Comparison of ENCODE assay signal across 8 mouse cellular contexts in the genomic region with DNA sequence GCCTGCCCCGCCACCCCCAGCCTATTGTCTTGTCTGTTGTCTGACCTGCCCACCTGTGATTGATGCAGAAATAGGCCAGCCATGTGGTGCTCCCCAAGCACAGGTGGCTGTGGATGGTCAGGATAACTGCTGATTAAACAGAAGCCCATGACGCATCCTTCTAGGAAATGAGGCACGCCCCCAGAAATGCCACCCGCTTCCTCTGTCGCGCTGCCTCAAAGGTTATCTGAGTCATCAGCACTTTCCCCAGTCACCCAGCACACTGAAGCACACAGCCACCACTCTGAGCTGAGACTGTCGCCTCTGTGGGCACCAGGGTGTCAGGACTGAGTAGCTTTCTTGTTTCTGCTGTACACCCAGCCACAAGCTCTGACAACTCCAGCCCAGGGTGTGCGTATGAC. TPM values are rescaled to one million over a fixed set of nuclear protein-coding genes. Genes with fewer than 3 reads are reported as not detected.
DNase-seq lines count a peak whose midpoint lies in the region; ATAC-seq and TF ChIP-seq lines count a peak whose summit lies in the region.

No protein-coding gene starts in this region.

- ATAC-seq in hindbrain, postnatal 0 days, result no peak
- no peak for ATAC-seq in hindbrain, embryonic 12.5 days (ENCODE audit: low FRiP score)
- peak; percentile 79 for ATAC-seq in common myeloid progenitor, adult 5-6 weeks (replicated peaks; ENCODE audit: low read depth, poor library complexity, severe bottlenecking)
- no peak for ATAC-seq in forebrain, embryonic 13.5 days

- no peaks in the 10 kb centered on the region for H3K27me3 ChIP-seq in hindbrain, postnatal 0 days (ENCODE audit: insufficient read depth, low read length)
- no peaks in the 10 kb centered on the region for H3K27me3 ChIP-seq in hindbrain, embryonic 12.5 days
- no peaks in the 10 kb centered on the region for H3K27me3 ChIP-seq in thymus, adult 2 months (ENCODE audit: control insufficient read depth, insufficient read depth, low read length)
- H3K27me3 ChIP-seq in forebrain, embryonic 13.5 days, result no peaks in the 10 kb centered on the region

- no peak overlapping the region for H3K4me3 ChIP-seq in hindbrain, postnatal 0 days (ENCODE audit: low read length)
- no peak overlapping the region for H3K4me3 ChIP-seq in hindbrain, embryonic 12.5 days
- H3K4me3 ChIP-seq in thymus, adult 2 months (ENCODE audit: control insufficient read depth, insufficient read depth, low read length), result no peak overlapping the region
- no peak overlapping the region for H3K4me3 ChIP-seq in forebrain, embryonic 13.5 days

- peak; percentile 30 for DNase-seq in hindbrain, postnatal 0 days (ENCODE audit: low spot score)
- DNase-seq in R1 (ENCODE audit: low read depth, low spot score), result peak; percentile 42
- peak; percentile 36 to 49 for DNase-seq in kidney, postnatal 25 days
- DNase-seq in lung, postnatal 25 days (ENCODE audit: low spot score), result peak; percentile 79
- DNase-seq in thymus, adult 2 months, result peak; percentile 29

- no peak for TF ChIP-seq CTCF in hindbrain, postnatal 0 days (IDR thresholded peaks at IDR 0.05; ENCODE audit: low read depth)
- no peak for TF ChIP-seq CTCF in thymus, adult 2 months (IDR thresholded peaks at IDR 0.05; ENCODE audit: borderline replicate concordance, control insufficient read depth, extremely low read depth, insufficient read depth, low read length, poor library complexity)

- no peak for TF ChIP-seq POLR2A in thymus, adult 2 months (IDR thresholded peaks at IDR 0.05; ENCODE audit: control insufficient read depth, extremely low read depth, insufficient read depth, low read length, poor library complexity)

- H3K36me3 ChIP-seq in hindbrain, postnatal 0 days (ENCODE audit: insufficient read depth, low read length), result no peaks in the 10 kb centered on the region
- no peaks in the 10 kb centered on the region for H3K36me3 ChIP-seq in hindbrain, embryonic 12.5 days
- H3K36me3 ChIP-seq in thymus, adult 2 months (ENCODE audit: control insufficient read depth, insufficient read depth, low read length), result no peaks in the 10 kb centered on the region
- no peaks in the 10 kb centered on the region for H3K36me3 ChIP-seq in forebrain, embryonic 13.5 days (ENCODE audit: poor library complexity, severe bottlenecking)

- no peak overlapping the region for H3K9ac ChIP-seq in hindbrain, postnatal 0 days (replicated peaks; ENCODE audit: low read length)
- no peak overlapping the region for H3K9ac ChIP-seq in hindbrain, embryonic 12.5 days
- H3K9ac ChIP-seq in forebrain, embryonic 13.5 days, result no peak overlapping the region

- H3K4me2 ChIP-seq in hindbrain, postnatal 0 days (ENCODE audit: low read depth, low read length), result no peak overlapping the region
- no peak overlapping the region for H3K4me2 ChIP-seq in hindbrain, embryonic 12.5 days (replicated peaks)
- H3K4me2 ChIP-seq in forebrain, embryonic 13.5 days, result no peak overlapping the region

- H3K27ac ChIP-seq in hindbrain, postnatal 0 days, result no peak overlapping the region
- H3K27ac ChIP-seq in hindbrain, embryonic 12.5 days, result no peak overlapping the region
- no peak overlapping the region for H3K27ac ChIP-seq in thymus, adult 2 months (ENCODE audit: control insufficient read depth, insufficient read depth, low read length)
- no peak overlapping the region for H3K27ac ChIP-seq in forebrain, embryonic 13.5 days

- WGBS in hindbrain, postnatal 0 days, result 71% methylated on average over 8 of the region's 8 CpGs
- WGBS in hindbrain, embryonic 12.5 days, result 74% methylated on average over 8 of the region's 8 CpGs
- 7% methylated on average over 8 of the region's 8 CpGs for WGBS in thymus, adult 2 months
- WGBS in forebrain, embryonic 13.5 days, result 78% methylated on average over 8 of the region's 8 CpGs

- no peaks in the 10 kb centered on the region for H3K9me3 ChIP-seq in hindbrain, postnatal 0 days (ENCODE audit: low read length)
- no peaks in the 10 kb centered on the region for H3K9me3 ChIP-seq in hindbrain, embryonic 12.5 days (replicated peaks)
- no peaks in the 10 kb centered on the region for H3K9me3 ChIP-seq in forebrain, embryonic 13.5 days (replicated peaks)

- H3K4me1 ChIP-seq in hindbrain, postnatal 0 days (ENCODE audit: insufficient read depth, low read length), result peaks cover 20% of the 10 kb centered on the region
- peaks cover 64% of the 10 kb centered on the region for H3K4me1 ChIP-seq in hindbrain, embryonic 12.5 days
- peaks cover 3% of the 10 kb centered on the region for H3K4me1 ChIP-seq in thymus, adult 2 months (replicated peaks; ENCODE audit: control insufficient read depth, insufficient read depth, low read length)
- H3K4me1 ChIP-seq in forebrain, embryonic 13.5 days, result peaks cover 85% of the 10 kb centered on the region

RNA-seq across cellular contexts. Expression of a gene that starts 24.9 kb away (rescaled TPM):
- 27.5 and 29.4 TPM in 2 replicates for total RNA-seq in hindbrain, postnatal 0 days (2014; rRNA removed)
- 65.3 and 75.1 TPM in 2 replicates for polyA plus RNA-seq in hindbrain, postnatal 0 days (2015; fragmentation: Nextera tagmentation; extraction: Ambion mirVana)
- 85.7 and 94.8 TPM in 2 replicates for polyA plus RNA-seq in hindbrain, embryonic 12.5 days (2016; fragmentation: Nextera tagmentation; extraction: Ambion mirVana)
- 5.4 and 7.2 TPM in 2 replicates for total RNA-seq in common myeloid progenitor, adult 5-6 weeks (2017)
- polyA plus RNA-seq in thymus, adult 2 months (2012; rRNA removed), result 12.4 and 17.2 TPM in 2 replicates
- polyA plus RNA-seq in forebrain, embryonic 13.5 days (2015; fragmentation: Nextera tagmentation; extraction: Ambion mirVana), result 122 and 124 TPM in 2 replicates

Comparison
In these comparisons a context has a peak if more than half of its experiments do, and no peak if none do; other contexts are left out.
1. DNase-seq: peak in every context shown above with its lines; median percentile 79 in lung, postnatal 25 days; 42 in kidney, postnatal 25 days; 42 in R1; 30 in hindbrain, postnatal 0 days; 29 in thymus, adult 2 months.